Mouse (Mus musculus) liver, adult 2 months (tissue): ENCODE results near the gene Polr3a. TPM values are rescaled to one million over a fixed set of nuclear protein-coding genes. Genes with fewer than 3 reads are reported as not detected.

Experiments used
- DNase-seq: peaks from one replicate; pipeline ENCODE4 v3.0.0-alpha.2; 2011; ENCODE audit warnings: low read depth, low spot score; ENCODE audit errors: extremely low read depth
- H3K27ac ChIP-seq: fragments of 200-500 bp; replicated peaks from 2 replicates; pipeline ENCODE4 v1.5.1; 2012; ENCODE audit warnings: low read depth, mild to moderate bottlenecking, control low read depth, inconsistent platforms, low read length; ENCODE audit not compliant: insufficient read depth
- H3K27me3 ChIP-seq: fragments of 200-500 bp; 2 replicates; pipeline ENCODE4 v1.6.1; 2012; ENCODE audit warnings: mild to moderate bottlenecking, moderate library complexity, low read length, inconsistent platforms; ENCODE audit not compliant: control insufficient read depth, insufficient read depth
- H3K36me3 ChIP-seq: fragments of 200-500 bp; 2 replicates; pipeline ENCODE4 v1.6.1; 2012; ENCODE audit warnings: low read length, inconsistent platforms; ENCODE audit not compliant: control insufficient read depth, insufficient read depth
- H3K4me1 ChIP-seq: fragments of 200-500 bp; 2 replicates; pipeline ENCODE4 v1.6.1; 2011; ENCODE audit warnings: low read length; ENCODE audit not compliant: control insufficient read depth, insufficient read depth
- H3K4me3 ChIP-seq: fragments of 200-500 bp; 2 replicates; pipeline ENCODE4 v1.5.1; 2011; ENCODE audit warnings: low read depth, mild to moderate bottlenecking, control low read depth, low read length, moderate library complexity; ENCODE audit not compliant: insufficient read depth
- H3K79me2 ChIP-seq: fragments of 200-500 bp; 2 replicates; pipeline ENCODE4 v1.6.1; 2012; ENCODE audit warnings: inconsistent platforms, mild to moderate bottlenecking, low read length, moderate library complexity; ENCODE audit not compliant: control insufficient read depth, insufficient read depth
- H3K9ac ChIP-seq: fragments of 200-500 bp; 2 replicates; pipeline ENCODE4 v1.6.1; 2012; ENCODE audit warnings: low read depth, mild to moderate bottlenecking, control low read depth, inconsistent platforms, low read length
- CTCF ChIP-seq: fragments of 200-500 bp; IDR thresholded peaks from 2 replicates; pipeline ENCODE4 v1.5.1; 2011; ENCODE audit warnings: low read depth, low read length, control low read depth
- POLR2A ChIP-seq: fragments of 200-500 bp; IDR thresholded peaks from 2 replicates; pipeline ENCODE4 v1.6.1; 2011; ENCODE audit warnings: low read length, control low read depth; ENCODE audit not compliant: insufficient read depth; ENCODE audit errors: extremely low read depth
- WGBS: fragments of 180-500 bp; shearing (Covaris S2); methylation state at CpG from one replicate; pipeline ENCODE4 v1.1.7; 2018; 5-methylcytosine and 5-hydroxymethylcytosine counted together
- polyA plus RNA-seq: library from polyadenylated mRNA; depleted of rRNA; stranded (reverse); fragments of >200 nt; gene quantifications from 2 replicates; pipeline ENCODE4 v1.2.3, GENCODE M21; 2012; rRNA removed
- total RNA-seq: library from RNA; depleted of rRNA; stranded (reverse); fragments of >200 nt; gene quantifications from 2 replicates; pipeline ENCODE4 v1.2.3, GENCODE M21; 2014; rRNA removed

The Polr3a gene
- total RNA-seq (10.1 and 11.7 TPM in 2 replicates), polyA plus RNA-seq (4.0 and 5.1 TPM in 2 replicates)

DNA sequence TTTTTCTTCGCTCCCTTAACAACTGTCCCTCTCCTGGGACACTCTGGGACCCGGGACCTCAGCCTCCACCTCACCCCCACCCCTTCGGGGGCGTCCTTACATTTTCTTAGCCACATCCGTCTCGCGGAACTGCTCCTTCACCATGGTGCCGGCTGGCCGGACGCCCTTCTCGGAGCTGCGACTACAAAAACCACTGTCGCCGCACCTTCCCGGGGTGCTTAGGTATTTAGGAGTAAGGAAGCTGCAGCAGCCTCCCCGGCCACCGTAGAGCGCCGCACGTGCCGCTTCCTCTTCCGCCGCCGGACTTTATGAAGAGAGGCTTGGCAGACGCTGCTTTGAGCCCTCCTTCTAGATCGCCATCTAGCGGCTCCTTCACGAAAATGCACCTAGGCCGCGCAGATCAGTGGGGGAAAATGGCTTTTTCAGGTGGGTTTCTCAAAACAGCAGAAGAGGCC is at the start of gene Polr3a, which contains the start of gene Rps24:
Gene Polr3a (minus strand): TSS at position 286 of the 455 bp plus-strand sequence.
Gene Rps24 (plus strand): TSS at position 353 of the 455 bp plus-strand sequence.
- under 1% methylated on average over 30 of the region's 30 CpGs for WGBS
- peak within 1 kb of the TSS; percentile 97 for H3K27ac ChIP-seq

DNA sequence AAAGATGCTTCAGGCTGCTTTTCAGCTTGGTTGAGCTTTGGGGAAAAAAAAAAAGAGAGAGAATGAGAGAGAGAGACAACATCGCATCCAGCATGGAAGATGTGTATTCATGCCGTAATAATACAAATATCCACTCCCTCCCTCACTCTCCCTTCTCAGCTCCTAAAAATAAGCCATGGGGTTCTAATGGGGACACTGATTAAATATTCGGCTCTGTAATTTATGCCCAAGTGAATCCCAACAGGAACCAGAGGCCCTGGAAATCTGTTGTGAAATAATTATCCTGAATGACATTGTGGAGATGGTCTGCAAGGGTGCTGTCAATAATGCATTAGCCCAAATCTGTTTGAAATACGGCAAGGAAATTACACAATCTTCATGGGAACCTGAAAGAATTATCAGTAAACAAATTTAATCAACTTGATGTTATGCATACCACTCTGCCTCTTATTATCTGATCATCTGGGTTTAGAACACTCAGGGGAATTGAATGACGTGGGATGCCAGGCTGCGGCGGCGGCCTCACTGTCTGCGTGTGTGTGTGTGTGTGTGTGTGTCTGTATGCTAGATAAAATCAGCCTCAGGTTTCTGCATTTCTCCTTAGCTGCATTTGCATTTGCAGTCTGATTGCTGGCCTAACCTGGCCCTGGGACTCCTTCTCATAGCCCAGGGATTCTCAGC is 48.1 kb upstream of the Polr3a start:
- no peak overlapping the region for H3K9ac ChIP-seq
- 81% methylated on average over 9 of the region's 9 CpGs for WGBS
- no peak overlapping the region for H3K4me3 ChIP-seq
- peaks cover 5% of the 10 kb centered on the region; the same call in 1 of the 2 replicates for H3K4me1 ChIP-seq
- TF ChIP-seq POLR2A (no peak), CTCF (no peak)
- no peaks in the 10 kb centered on the region for H3K36me3 ChIP-seq
- H3K27me3 ChIP-seq = no peaks in the 10 kb centered on the region
- DNase-seq = no peak
- H3K27ac ChIP-seq = no peak overlapping the region
- no peaks in the 10 kb centered on the region for H3K79me2 ChIP-seq

More for the DNA sequence above, at the start of gene Polr3a, which contains the start of gene Rps24:
- Histone ChIP-seq H3K9ac (peak within 1 kb of the TSS; percentile 86), H3K79me2 (peaks cover 8% of the 10 kb centered on the region; the same call in 1 of the 2 replicates), H3K36me3 (peaks cover 24% of the 10 kb centered on the region), H3K27me3 (no peaks in the 10 kb centered on the region), H3K4me1 (peaks cover 13% of the 10 kb centered on the region), H3K4me3 (peak within 1 kb of the TSS; percentile 94)
- DNase-seq = peak; percentile 87
- TF ChIP-seq CTCF (peak; percentile 89), POLR2A (0 out of 2 replicates have a peak, but pooled peaks have one; percentile 42)

DNA sequence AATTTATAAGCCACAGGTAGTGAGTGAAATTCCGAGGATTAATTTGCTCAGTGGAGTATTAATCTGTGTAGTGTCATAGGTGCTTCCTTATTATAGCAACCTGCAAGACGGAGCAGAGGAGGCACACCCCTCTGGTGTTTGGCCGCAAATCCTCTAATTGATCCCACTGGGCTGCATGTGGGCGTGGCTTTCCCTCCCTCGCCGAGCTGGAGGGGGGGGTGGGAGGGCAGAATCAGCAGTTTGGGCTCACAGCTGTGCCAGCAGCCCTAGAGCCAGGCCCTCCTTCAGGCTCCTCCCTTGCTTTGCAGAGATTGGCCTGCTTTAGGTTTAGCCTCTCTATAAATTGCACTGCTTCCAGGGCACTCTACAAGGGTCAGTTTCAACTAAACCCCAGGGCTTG is 43.4 kb upstream of the Polr3a start:
- DNase-seq = peak; percentile 25
- TF ChIP-seq POLR2A (no peak), CTCF (no peak)
- WGBS = 6% methylated on average over 6 of the region's 6 CpGs

DNA sequence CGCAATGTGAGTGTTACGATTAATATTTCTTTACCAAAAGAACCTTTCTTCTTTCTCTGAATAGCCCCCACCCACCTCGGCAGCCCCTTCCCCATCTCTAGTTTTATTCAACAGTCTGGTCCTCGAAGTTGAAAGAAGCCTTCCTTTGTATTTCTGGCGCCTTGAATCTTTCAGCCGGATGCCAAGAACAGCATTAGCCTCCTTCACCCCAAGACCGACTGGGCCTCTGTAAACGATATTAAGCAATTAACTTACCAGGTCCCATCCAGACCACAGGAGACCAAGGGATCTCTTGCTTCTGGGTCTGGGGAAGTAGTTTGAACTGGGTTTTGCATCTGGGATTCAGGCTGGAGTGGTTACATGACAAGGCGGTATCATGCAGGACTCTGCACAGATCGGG is 39.6 kb upstream of the Polr3a start:
- Histone ChIP-seq H3K4me1 (peaks cover 5% of the 10 kb centered on the region; the same call in 1 of the 2 replicates), H3K27me3 (no peaks in the 10 kb centered on the region), H3K36me3 (no peaks in the 10 kb centered on the region), H3K79me2 (no peaks in the 10 kb centered on the region), H3K9ac (no peak overlapping the region), H3K27ac (no peak overlapping the region), H3K4me3 (no peak overlapping the region)
- TF ChIP-seq CTCF (no peak), POLR2A (no peak)
- no peak for DNase-seq
- 88% methylated on average over 10 of the region's 10 CpGs for WGBS

More for the DNA sequence above, 43.4 kb upstream of the Polr3a start:
- Histone ChIP-seq H3K79me2 (no peaks in the 10 kb centered on the region), H3K36me3 (no peaks in the 10 kb centered on the region), H3K4me3 (no peak overlapping the region), H3K4me1 (peaks cover 5% of the 10 kb centered on the region; the same call in 1 of the 2 replicates), H3K27ac (no peak overlapping the region), H3K27me3 (no peaks in the 10 kb centered on the region), H3K9ac (no peak overlapping the region)

DNA sequence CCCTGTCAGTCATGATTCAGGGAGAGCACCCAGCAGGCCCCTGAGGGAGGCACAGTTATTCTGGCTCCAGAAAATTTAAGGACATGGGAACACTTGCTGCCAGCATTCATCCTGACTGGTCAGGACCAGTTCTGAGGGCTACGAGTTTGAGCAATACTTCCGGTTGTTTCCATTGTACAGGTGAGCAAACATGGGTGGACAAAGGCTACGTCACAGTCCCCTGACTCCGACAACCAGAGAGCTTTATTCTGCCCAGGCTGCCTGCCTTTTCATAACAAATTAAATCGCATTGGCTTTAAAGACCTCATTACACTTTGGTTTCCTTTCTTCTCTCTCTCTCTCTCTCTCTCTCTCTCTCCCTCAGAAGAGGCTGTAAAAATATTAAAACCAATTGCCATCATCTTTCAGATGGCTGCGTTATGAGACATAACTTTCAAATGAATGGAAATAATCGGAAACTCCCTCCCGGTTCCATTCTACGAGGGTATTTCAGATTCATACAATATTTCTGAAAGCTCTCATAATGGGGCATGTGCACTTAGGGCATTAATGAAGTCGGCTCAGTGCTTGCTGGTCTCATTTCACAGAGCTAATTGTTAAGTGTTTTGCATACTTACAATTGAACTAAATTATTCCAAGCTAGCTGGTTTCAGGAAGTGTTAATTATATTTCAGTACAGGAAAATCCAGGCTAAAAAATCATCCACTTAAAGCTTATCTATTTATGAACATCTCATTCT is 39.0 kb upstream of the Polr3a start:
- Histone ChIP-seq H3K4me3 (no peak overlapping the region), H3K36me3 (no peaks in the 10 kb centered on the region), H3K27me3 (no peaks in the 10 kb centered on the region), H3K27ac (no peak overlapping the region), H3K79me2 (no peaks in the 10 kb centered on the region), H3K4me1 (peaks cover 5% of the 10 kb centered on the region; the same call in 1 of the 2 replicates), H3K9ac (no peak overlapping the region)
- TF ChIP-seq POLR2A (no peak), CTCF (no peak)
- WGBS = 59% methylated on average over 10 of the region's 10 CpGs
- DNase-seq = no peak
